Mouse (Mus musculus) lung, postnatal 14 days (tissue): ENCODE measurements around the gene Tdrd12.
"Not testable (repeated sequence)": the region's sequence is repeated elsewhere in the genome, so short reads cannot be mapped to it uniquely, and the experiment has no call there.

Source experiments
- DNase-seq: peaks from one replicate; pipeline ENCODE4 v3.0.0; 2021

Tdrd12 gene

GRCm38 (mm10) chr7:35555224-35556204, 18.0 kb upstream of the Tdrd12 start:
- DNase-seq = peak; percentile 88

GRCm38 (mm10) chr7:35554605-35555175, 17.1 kb upstream of the Tdrd12 start:
- DNase-seq = peak; percentile 14

GRCm38 (mm10) chr7:35553751-35554604, 16.4 kb upstream of the Tdrd12 start:
- DNase-seq = peak; percentile 63

GRCm38 (mm10) chr7:35545881-35546280, 8.3 kb upstream of the Tdrd12 start:
- DNase-seq = peak; percentile 69

GRCm38 (mm10) chr7:35535750-35536512, 1.6 kb downstream of the Tdrd12 start:
- DNase-seq = no peak

- not testable (repeated sequence) for DNase-seq
These were observed 7.0 kb downstream of the Tdrd12 start for GRCm38 (mm10) chr7:35530544-35530943.

- DNase-seq = no peak
These were observed 7.5 kb downstream of the Tdrd12 start for GRCm38 (mm10) chr7:35530026-35530425.

GRCm38 (mm10) chr7:35526795-35527194, 10.8 kb downstream of the Tdrd12 start:
- DNase-seq = no peak

GRCm38 (mm10) chr7:35501995-35502394, 35.5 kb downstream of the Tdrd12 start:
- DNase-seq = no peak

GRCm38 (mm10) chr7:35497516-35497915, 40.0 kb downstream of the Tdrd12 start:
- DNase-seq = no peak

GRCm38 (mm10) chr7:35491005-35491404, 46.5 kb downstream of the Tdrd12 start:
- DNase-seq = no peak

GRCm38 (mm10) chr7:35490186-35490585, 47.4 kb downstream of the Tdrd12 start:
- DNase-seq = no peak

- DNase-seq = no peak
These were observed 51.0 kb downstream of the Tdrd12 start for GRCm38 (mm10) chr7:35486553-35486952.

GRCm38 (mm10) chr7:35485126-35485525, 52.4 kb downstream of the Tdrd12 start:
- DNase-seq = no peak

- DNase-seq = no peak
These were observed 61.1 kb downstream of the Tdrd12 start for GRCm38 (mm10) chr7:35476457-35476856.

GRCm38 (mm10) chr7:35470794-35471193, 66.8 kb downstream of the Tdrd12 start:
- no peak for DNase-seq

- DNase-seq = no peak
These were observed 69.7 kb downstream of the Tdrd12 start for GRCm38 (mm10) chr7:35467856-35468255.

GRCm38 (mm10) chr7:35465027-35465426, 72.5 kb downstream of the Tdrd12 start:
- DNase-seq = no peak

GRCm38 (mm10) chr7:35460971-35461370, 76.6 kb downstream of the Tdrd12 start:
- DNase-seq = no peak

- no peak for DNase-seq
These were observed 81.3 kb downstream of the Tdrd12 start for GRCm38 (mm10) chr7:35456091-35456814.

GRCm38 (mm10) chr7:35448867-35449266, 88.7 kb downstream of the Tdrd12 start:
- no peak for DNase-seq
